Mouse (Mus musculus): ENCODE measurements around the gene Srcin1.

Gene Srcin1

DNA sequence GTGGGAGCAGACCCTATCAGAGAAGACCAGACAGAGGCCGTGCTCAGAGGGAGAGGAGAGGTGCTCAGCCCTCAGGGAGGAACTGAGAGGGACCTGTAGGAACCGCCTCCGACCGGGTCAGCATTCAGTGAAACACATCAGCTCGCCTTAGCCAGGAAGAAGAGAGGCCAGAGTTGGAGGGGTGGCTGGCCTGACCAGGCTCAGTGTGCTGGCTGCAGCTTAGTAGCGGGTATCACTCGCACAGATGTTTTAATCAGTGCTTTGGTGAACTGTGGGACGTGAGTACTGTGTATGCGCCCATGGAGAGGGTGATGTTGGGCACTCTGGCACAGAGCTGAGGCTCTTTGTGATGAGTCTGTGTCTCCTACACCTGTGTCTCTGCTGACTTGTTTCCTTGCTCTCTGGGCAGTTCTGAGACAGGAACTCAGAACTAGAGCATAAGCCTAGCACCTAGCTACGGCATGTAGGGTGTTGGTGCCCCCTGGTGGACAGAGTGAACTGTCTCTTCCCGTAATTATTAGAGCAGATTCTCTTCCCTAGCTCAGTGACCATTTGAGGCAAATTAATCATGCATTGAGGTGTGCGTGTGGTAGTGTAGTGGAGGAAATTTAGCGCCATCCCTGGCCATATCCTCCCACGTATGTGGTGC is 107.2 kb downstream of the Srcin1 start:
- peak; percentile 80 to 83 for DNase-seq (ENCODE audit: low spot score in 2 of 2)

- no peak for DNase-seq (ENCODE audit: low spot score in 2 of 2)
Measured at GRCm38 (mm10) chr11:97466444-97467160, 109.4 kb downstream of the Srcin1 start.

GRCm38 (mm10) chr11:97465957-97466356 is 110.0 kb downstream of the Srcin1 start:
- DNase-seq (ENCODE audit: low spot score in 2 of 2): no peak

DNA sequence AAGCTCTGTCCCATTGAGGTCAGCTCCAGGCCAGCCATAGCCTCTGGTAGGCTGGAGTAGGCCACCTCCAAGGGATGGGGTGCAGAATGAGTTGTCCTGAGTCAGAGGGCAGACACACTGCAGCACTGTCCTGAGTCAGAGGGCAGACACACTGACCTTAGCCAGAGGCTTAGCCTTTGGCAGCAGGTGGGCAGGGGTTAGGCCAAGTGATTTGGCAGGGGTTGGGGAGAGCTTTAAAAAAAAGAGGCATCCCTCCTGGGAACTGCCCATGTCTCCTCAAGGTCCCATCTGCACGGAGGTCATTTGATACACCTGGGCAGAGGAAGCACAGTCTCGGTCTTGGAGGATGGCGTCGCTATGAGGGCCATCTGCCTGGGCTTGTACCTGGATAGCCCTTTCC is 112.0 kb downstream of the Srcin1 start:
- DNase-seq (ENCODE audit: low spot score in 2 of 2): no peak

- DNase-seq (ENCODE audit: low spot score in 2 of 2): no peak
Measured at GRCm38 (mm10) chr11:97463166-97463565, 112.8 kb downstream of the Srcin1 start.

- DNase-seq (ENCODE audit: low spot score in 2 of 2): no peak
Measured at GRCm38 (mm10) chr11:97462538-97462937, 113.4 kb downstream of the Srcin1 start.

DNA sequence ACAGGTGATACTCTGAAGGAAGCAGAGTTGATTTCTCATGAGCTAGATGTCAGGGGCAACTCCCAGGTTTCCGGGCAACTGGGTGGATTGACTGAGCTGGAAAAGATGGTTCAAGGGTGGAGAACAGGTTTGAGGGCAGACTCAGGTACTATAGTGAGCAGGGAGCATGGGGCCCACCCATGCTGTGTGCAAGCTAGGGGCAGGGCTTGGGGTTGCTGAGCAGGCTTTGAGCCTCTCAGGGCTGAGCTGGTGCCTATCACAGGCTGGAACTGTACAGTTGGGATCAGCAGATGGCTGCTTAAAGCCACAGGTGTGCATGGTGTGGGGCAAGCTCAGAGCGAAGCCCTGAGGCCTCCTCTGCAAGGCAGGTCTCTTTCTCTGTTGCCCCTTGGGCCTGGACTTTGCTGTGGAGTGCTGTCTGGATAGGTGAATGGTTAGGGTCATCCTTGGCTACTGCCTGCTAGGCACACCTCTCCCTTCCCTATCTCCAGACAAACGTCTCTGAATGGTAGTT is 114.6 kb downstream of the Srcin1 start:
- DNase-seq (ENCODE audit: low spot score in 2 of 2): no peak
